Mouse (Mus musculus) neutrophil, adult 5-6 weeks (primary cell): ENCODE measurements at regions not wholly inside any gene's neighbourhood (a gene's known extent, or its start where the extent isn't known, plus 50 kb on each side); places are given as distances from the start of the nearest gene placed in this dataset.

Source experiments
- ATAC-seq: fragments of 151-379, 151-347 bp; 2 replicates; pipeline ENCODE4 v1.8.0; 2017; ENCODE audit warnings: mild to moderate bottlenecking, moderate TSS enrichment; ENCODE audit not compliant: insufficient number of reproducible peaks, poor library complexity, low FRiP score, severe bottlenecking; ENCODE audit errors: extremely low read depth

- ATAC-seq = no peak
These were observed 140.0 kb upstream of the D7Ertd443e start for GRCm38 (mm10) chr7:134525461-134525860.

GRCm38 (mm10) chr7:134527351-134527750, 141.9 kb upstream of the D7Ertd443e start:
- ATAC-seq = no peak

- no peak for ATAC-seq
These were observed 142.4 kb upstream of the Dock1 start for GRCm38 (mm10) chr7:134528026-134528425.

DNA sequence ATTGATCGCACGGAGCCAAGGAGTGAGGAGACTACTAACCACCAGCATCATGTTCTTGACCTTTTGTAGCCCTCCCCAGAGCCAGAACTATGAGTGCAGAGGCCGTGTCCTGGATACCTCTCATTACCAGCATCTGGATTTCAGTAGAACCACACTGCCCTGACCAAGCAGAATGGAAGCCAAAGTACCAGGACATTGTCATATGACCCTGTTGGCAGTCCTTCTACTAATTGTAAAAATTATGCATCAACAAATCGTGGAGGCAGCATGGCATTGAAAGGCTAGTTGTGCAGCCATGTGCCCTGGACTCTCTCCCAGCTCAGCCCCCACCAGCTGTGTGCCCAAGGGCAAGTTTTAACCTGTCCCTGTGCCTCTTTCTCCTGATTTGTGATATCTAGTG, 135.6 kb upstream of the Dock1 start:
- ATAC-seq = no peak

DNA sequence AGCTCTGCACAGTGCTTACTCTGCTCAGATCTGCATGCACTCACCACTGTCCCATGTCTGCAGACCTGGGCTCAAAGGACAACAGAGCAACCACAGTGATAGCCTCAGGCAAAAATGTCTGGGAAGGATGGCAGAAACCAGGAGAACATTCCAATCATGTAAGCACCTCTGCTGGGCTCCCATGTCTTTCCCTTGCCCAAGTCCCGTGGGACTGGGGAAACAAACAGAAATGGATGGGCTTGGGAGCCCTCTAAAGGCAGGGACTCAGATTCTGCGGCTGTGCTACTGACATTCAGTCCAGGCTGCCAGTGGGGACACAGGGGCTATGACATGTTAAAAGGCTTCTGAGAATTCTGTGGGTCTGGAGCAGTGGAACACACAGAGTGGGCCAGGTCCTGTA, 128.8 kb upstream of the Dock1 start:
- no peak for ATAC-seq

GRCm38 (mm10) chr7:134546187-134546586, 124.3 kb upstream of the Dock1 start:
- no peak for ATAC-seq

DNA sequence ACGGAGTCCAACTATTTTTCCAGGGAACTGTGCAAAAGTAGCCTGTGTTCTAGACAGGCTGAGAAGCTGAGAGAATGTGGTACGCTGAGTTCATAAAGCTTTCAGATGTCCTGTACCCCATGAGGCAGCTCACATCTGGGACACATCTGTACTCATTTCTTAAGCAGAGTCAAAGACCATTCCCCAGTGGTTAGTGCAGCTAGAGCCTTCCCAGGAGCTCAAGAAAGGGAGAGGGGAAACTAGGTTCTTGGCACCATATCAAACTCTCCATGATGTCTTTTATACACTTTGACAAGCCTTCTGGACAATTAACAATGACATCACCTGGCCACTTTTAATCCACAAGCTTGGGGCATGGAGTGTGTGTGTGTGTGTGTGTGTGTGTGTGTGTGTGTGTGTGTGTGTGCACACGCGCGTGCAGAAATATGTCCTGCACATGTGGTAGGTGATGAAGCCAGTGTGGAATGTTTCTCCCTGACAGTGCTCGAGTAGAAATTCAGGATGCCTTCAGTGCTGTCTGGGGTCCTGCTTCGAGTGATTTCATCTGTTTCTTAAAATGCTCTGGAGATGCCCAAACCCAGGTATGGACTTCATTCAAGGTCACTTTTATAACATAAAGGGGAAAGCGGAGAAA, 121.1 kb upstream of the Dock1 start:
- no peak for ATAC-seq

- ATAC-seq = no peak
These were observed 120.1 kb upstream of the Dock1 start for GRCm38 (mm10) chr7:134550221-134550809.

GRCm38 (mm10) chr7:134552051-134552451, 118.4 kb upstream of the Dock1 start:
- ATAC-seq = no peak

- ATAC-seq = no peak
These were observed 114.4 kb upstream of the Dock1 start for GRCm38 (mm10) chr7:134556061-134556460.

- no peak for ATAC-seq
These were observed 104.1 kb upstream of the Dock1 start for GRCm38 (mm10) chr7:134566322-134566721.

DNA sequence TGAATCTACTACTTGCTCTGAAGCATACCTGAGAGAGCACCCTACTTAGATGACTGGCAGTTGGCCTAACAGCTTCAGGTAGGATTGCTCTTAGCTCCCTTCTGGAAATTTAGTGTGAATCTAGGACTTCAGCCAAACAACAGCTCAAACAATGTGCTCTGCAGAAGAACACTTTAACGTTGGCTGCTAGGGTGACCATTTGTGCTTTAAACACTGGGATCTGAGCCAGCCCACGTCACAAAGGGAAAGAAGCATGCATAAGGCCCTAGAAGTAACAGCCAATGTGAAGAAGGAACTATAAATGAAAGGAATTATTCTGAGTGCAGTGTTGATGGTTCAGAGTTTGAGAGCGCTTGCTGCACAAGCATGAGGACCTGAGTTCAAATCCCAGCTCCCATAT, 101.2 kb upstream of the Dock1 start:
- no peak for ATAC-seq

GRCm38 (mm10) chr7:134570176-134570810, 100.2 kb upstream of the Dock1 start:
- ATAC-seq = no peak

DNA sequence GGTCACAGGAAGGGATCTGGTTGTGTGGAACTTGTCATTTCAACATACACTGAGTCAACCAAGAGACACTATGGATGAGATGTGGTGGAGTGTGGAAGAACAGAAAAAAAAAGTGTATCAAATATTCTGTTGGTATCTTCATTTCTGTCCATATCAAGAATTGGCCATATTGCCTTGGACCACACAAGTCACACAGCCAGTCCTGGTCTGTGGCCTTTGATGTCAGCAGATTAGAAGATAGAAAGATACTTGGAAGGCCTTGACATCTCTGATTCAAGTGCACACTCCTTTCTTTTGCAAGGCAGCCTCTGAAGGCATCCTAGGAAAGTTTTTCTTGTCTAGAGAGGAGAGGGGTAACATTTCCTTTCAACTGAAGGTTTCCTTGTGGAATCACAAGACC, 88.7 kb upstream of the Dock1 start:
- no peak for ATAC-seq

GRCm38 (mm10) chr7:134585478-134585877, 85.0 kb upstream of the Dock1 start:
- ATAC-seq = no peak

DNA sequence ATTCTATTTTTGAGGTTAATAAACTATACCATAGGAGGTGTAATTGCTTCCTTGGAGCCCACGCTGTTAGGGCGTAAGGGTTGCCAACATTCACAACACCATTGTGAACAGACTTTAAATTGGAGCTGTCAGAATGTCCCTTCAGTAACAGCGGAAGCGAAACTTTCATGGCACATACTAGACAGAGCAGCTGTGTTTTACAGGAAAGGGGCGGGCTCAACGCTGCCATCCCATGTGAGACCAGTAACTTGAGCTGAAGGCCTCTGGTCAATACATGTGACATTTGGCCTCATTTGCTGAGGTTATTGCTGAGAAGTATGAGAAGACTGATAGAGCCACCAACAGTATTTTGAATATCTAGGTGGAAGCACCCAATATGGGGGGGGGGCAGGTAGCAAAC, 83.5 kb upstream of the Dock1 start:
- ATAC-seq = 0 out of 2 replicates have a peak, but pooled peaks have one; percentile 44

- ATAC-seq = no peak
These were observed 62.6 kb upstream of the Dock1 start for GRCm38 (mm10) chr7:134607886-134608285.

DNA sequence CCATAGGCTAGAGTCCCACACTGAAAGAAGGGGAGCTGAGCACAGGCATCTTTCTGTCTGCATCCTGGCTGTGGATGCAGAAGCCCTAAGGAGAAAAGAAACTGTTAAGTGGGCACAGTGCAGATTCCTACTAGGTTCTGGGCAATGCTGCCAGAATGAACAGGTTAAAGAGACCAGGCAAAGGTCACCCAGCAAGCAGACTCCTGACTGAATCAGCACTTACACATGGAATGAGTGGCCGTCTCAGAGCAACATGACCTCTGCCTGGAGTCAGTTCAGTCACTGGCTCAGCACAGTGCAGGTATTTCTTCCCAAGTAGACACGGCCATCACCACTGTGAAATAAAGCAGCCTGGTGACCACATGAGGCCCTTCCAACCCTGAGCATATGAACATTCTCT, 60.3 kb upstream of the Dock1 start:
- ATAC-seq = no peak

GRCm38 (mm10) chr7:134611371-134611770, 59.1 kb upstream of the Dock1 start:
- no peak for ATAC-seq

DNA sequence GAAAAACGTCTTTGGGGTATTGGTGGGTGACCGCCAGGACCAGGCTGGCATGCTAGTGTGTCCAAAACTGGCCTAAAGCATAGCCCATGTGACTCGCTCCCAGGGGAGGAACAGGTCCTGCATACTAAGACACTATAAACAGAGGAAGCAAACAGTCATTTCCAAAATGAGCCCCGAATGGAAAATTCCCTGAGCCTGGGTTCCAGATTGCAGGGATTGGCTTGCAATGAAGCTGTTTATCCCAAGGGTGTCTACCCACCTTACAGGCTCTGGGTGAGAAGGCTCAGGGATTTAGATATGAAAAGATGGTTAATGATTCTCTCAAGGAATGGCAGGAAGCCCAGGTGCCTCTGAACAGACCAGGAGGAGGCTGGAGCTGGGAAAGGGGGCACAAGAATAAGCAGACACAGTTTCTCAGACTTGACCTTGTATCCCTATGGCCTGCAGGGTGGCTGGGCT, 58.2 kb upstream of the Dock1 start:
- no peak for ATAC-seq
